Mouse (Mus musculus) effector memory CD4-positive, alpha-beta T cell, adult 7 months (primary cell): Measurements from ENCODE around the gene Speer4e. TPM values are rescaled to one million over a fixed set of nuclear protein-coding genes. Genes with fewer than 3 reads are reported as not detected.

Source experiments
- polyA plus RNA-seq: library from polyadenylated mRNA; unstranded; fragments of 100-300 nt; shearing (Covaris generic); gene quantifications from one replicate; pipeline ENCODE4 v1.2.1, GENCODE M21; 2017

The Speer4e gene
- not detected for polyA plus RNA-seq

GRCm38 (mm10) chr5:14938329-14938728 lies at the start of gene Speer4e:
TSS of gene Speer4e (minus strand) at chr5:14938429.

GRCm38 (mm10) chr5:14978835-14979234 lies 40.6 kb upstream of the Speer4e start, which contains the start of gene Gm10354:
TSS of gene Gm10354 (minus strand) at chr5:14978935.

GRCm38 (mm10) chr5:14914799-14915198 lies 23.4 kb downstream of the Speer4e start, which contains the start of gene Gm9758:
TSS of gene Gm9758 (minus strand) at chr5:14914899.

Other genes with a start within 250 kb of the Speer4e start
- 0.98 TPM for gene Gm9758, start 23.5 kb downstream of the Speer4e start, polyA plus RNA-seq
- gene Gm10354, start 40.5 kb upstream of the Speer4e start, polyA plus RNA-seq: not detected
- gene Gm17019, start 94.6 kb upstream of the Speer4e start, polyA plus RNA-seq: not detected